Mouse (Mus musculus): Measurements from ENCODE around the gene C130050O18Rik.

DNA sequence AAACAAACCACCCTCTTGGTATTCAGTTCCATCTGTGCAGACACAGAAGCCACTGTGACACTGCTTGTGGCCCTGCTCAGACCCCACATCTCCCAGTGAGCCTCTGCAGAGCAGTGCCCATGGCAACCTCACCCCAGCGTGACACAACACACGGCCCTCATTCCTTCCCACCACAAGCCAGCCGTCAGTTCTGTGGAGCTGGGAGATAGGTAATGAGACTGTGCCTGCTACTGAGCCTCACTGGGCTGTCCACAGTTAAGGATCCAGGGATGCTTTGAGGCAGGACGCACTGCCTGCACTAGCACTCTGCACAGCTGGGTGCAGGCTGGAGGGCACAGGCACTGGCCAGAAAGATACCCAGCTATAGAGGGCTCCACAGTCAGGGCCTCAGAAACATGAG lies 44.8 kb downstream of the C130050O18Rik start:
- TF ChIP-seq CTCF (IDR thresholded peaks at IDR 0.05; ENCODE audit: extremely low read depth, insufficient read depth, insufficient read length, insufficient replicate concordance) (no peak), POLR2A (IDR thresholded peaks at IDR 0.05; ENCODE audit: low read depth, low read length) (no peak)
